Mouse (Mus musculus) MEL (cell line): Measurements from ENCODE around the gene Alg1. TPM values are rescaled to one million over a fixed set of nuclear protein-coding genes. Genes with fewer than 3 reads are reported as not detected.

Experiments used
- DNase-seq: peaks from one replicate; pipeline ENCODE4 v3.0.0; 2011; ENCODE audit warnings: low read depth, low spot score
- H3K27ac ChIP-seq: 2 replicates; pipeline ENCODE4 v1.5.1; 2012; ENCODE audit warnings: low read depth, mild to moderate bottlenecking, control low read depth, low read length, moderate library complexity; ENCODE audit not compliant: control insufficient read depth
- H3K27me3 ChIP-seq, 2 experiments: fragments of 150-350 bp in 1 of 2; sonication (generic) in 1 of 2; 2 replicates each; pipeline ENCODE4 v1.6.1; 2012; ENCODE audit warnings: low read length in 2 of 2, mild to moderate bottlenecking in 2 of 2, improper control_type of control experiment in 1 of 2, moderate library complexity in 1 of 2; ENCODE audit not compliant: insufficient read depth in 2 of 2, control insufficient read depth in 1 of 2
- H3K36me3 ChIP-seq, 2 experiments: 2 replicates each; pipeline ENCODE4 v1.6.1; 2012 to 2014; ENCODE audit warnings: low read length in 2 of 2, improper control_type of control experiment in 1 of 2, inconsistent platforms in 1 of 2, mild to moderate bottlenecking in 1 of 2; ENCODE audit not compliant: insufficient read depth in 2 of 2, control insufficient read depth in 1 of 2
- H3K4me1 ChIP-seq, 2 experiments: fragments of 150-350 bp in 1 of 2; sonication (generic) in 1 of 2; 2 replicates each; pipeline ENCODE4 v1.6.1; 2012; ENCODE audit warnings: low read length in 2 of 2, improper control_type of control experiment in 1 of 2, mild to moderate bottlenecking in 1 of 2; ENCODE audit not compliant: insufficient read depth in 2 of 2, control insufficient read depth in 1 of 2
- H3K4me3 ChIP-seq, 2 experiments: fragments of 150-350 bp in 1 of 2; sonication (generic) in 1 of 2; 2 replicates each; pipeline ENCODE4 v1.5.1; 2012; ENCODE audit warnings: low read depth in 2 of 2, low read length in 2 of 2, mild to moderate bottlenecking in 2 of 2, moderate library complexity in 2 of 2, control low read depth in 1 of 2, improper control_type of control experiment in 1 of 2; ENCODE audit not compliant: control insufficient read depth in 1 of 2, insufficient read depth in 1 of 2
- H3K79me2 ChIP-seq: 2 replicates; pipeline ENCODE4 v1.6.1; 2012; ENCODE audit warnings: mild to moderate bottlenecking, low read length, moderate library complexity; ENCODE audit not compliant: control insufficient read depth, poor library complexity, insufficient read depth
- H3K9ac ChIP-seq: 2 replicates; pipeline ENCODE4 v1.6.1; 2012; ENCODE audit warnings: low read depth, mild to moderate bottlenecking, control low read depth, low read length, moderate library complexity; ENCODE audit not compliant: control insufficient read depth, poor library complexity, severe bottlenecking
- H3K9me3 ChIP-seq: fragments of 150-350 bp; sonication (generic); replicated peaks from 2 replicates; pipeline ENCODE4 v1.6.1; 2012; ENCODE audit warnings: mild to moderate bottlenecking, low read length, improper control_type of control experiment, moderate library complexity; ENCODE audit not compliant: insufficient read depth
- EP300 ChIP-seq, 2 experiments: IDR thresholded peaks; 2 replicates each; pipeline ENCODE4 v1.6.1; 2011; ENCODE audit warnings: improper control_type of control experiment in 2 of 2, low read length in 2 of 2, low read depth in 1 of 2, mild to moderate bottlenecking in 1 of 2
- ETS1 ChIP-seq: IDR thresholded peaks from 2 replicates; pipeline ENCODE4 v1.6.1; 2012; ENCODE audit warnings: low read depth, mild to moderate bottlenecking, inconsistent platforms, low read length, improper control_type of control experiment, moderate library complexity
- GATA1 ChIP-seq: IDR thresholded peaks from 2 replicates; pipeline ENCODE4 v1.6.1; 2011; ENCODE audit warnings: low read depth, low read length, improper control_type of control experiment
- JUND ChIP-seq: IDR thresholded peaks from 2 replicates; pipeline ENCODE4 v1.6.1; 2011; ENCODE audit warnings: low read depth, mild to moderate bottlenecking, improper control_type of control experiment, low read length
- KAT2A ChIP-seq: conservative IDR thresholded peaks from 2 replicates; pipeline ENCODE4 v1.6.1; 2012; ENCODE audit warnings: low read depth, low read length, improper control_type of control experiment, inconsistent platforms
- MAFK ChIP-seq: IDR thresholded peaks from 2 replicates; pipeline ENCODE4 v1.6.1; 2011; ENCODE audit warnings: low read depth, mild to moderate bottlenecking, low read length, improper control_type of control experiment, borderline replicate concordance
- MEF2A ChIP-seq: IDR thresholded peaks from 2 replicates; pipeline ENCODE4 v1.6.1; 2014; ENCODE audit warnings: low read depth, mild to moderate bottlenecking, inconsistent platforms, low read length, improper control_type of control experiment; ENCODE audit not compliant: poor library complexity, insufficient replicate concordance, severe bottlenecking; ENCODE audit errors: extremely low read depth
- MYB ChIP-seq: IDR thresholded peaks from 2 replicates; pipeline ENCODE4 v1.6.1; 2011; ENCODE audit warnings: mild to moderate bottlenecking, low read depth, low read length, improper control_type of control experiment
- NRF1 ChIP-seq: IDR thresholded peaks from 2 replicates; pipeline ENCODE4 v1.6.1; 2014; ENCODE audit warnings: low read depth, mild to moderate bottlenecking, inconsistent platforms, low read length, improper control_type of control experiment, moderate library complexity; ENCODE audit not compliant: poor library complexity, insufficient read depth, severe bottlenecking
- POLR2A ChIP-seq, 2 experiments: IDR thresholded peaks; 2 replicates each; pipeline ENCODE4 v1.6.1; 2011 to 2012; ENCODE audit warnings: low read length in 2 of 2, mild to moderate bottlenecking in 2 of 2, control low read depth in 1 of 2, improper control_type of control experiment in 1 of 2, low read depth in 1 of 2, moderate library complexity in 1 of 2; ENCODE audit not compliant: control insufficient read depth in 1 of 2, insufficient read depth in 1 of 2, poor library complexity in 1 of 2
- POLR2AphosphoS5 ChIP-seq: IDR thresholded peaks from 2 replicates; pipeline ENCODE4 v1.6.1; 2012; ENCODE audit warnings: low read depth, borderline replicate concordance, mild to moderate bottlenecking, inconsistent platforms, low read length, moderate library complexity, mixed read lengths
- RCOR1 ChIP-seq: IDR thresholded peaks from 2 replicates; pipeline ENCODE4 v1.6.1; 2012; ENCODE audit warnings: low read depth, mild to moderate bottlenecking, inconsistent platforms, low read length, improper control_type of control experiment
- SIN3A ChIP-seq: IDR thresholded peaks from 2 replicates; pipeline ENCODE4 v1.6.1; 2012; ENCODE audit warnings: low read length, improper control_type of control experiment, inconsistent platforms
- SMC3 ChIP-seq: IDR thresholded peaks from 2 replicates; pipeline ENCODE4 v1.6.1; 2011; ENCODE audit warnings: low read depth, low read length, improper control_type of control experiment
- TBP ChIP-seq: IDR thresholded peaks from 2 replicates; pipeline ENCODE4 v1.8.0; 2011; ENCODE audit warnings: low read depth, low read length, improper control_type of control experiment
- TCF12 ChIP-seq: IDR thresholded peaks from 2 replicates; pipeline ENCODE4 v1.6.1; 2014; ENCODE audit warnings: low read depth, mild to moderate bottlenecking, inconsistent platforms, low read length, improper control_type of control experiment, moderate library complexity
- UBTF ChIP-seq: IDR thresholded peaks from 2 replicates; pipeline ENCODE4 v1.6.1; 2012; ENCODE audit warnings: low read depth, mild to moderate bottlenecking, inconsistent platforms, low read length, improper control_type of control experiment, moderate library complexity, borderline replicate concordance; ENCODE audit not compliant: insufficient read depth
- USF2 ChIP-seq, 2 experiments: IDR thresholded peaks; 2 replicates each; pipeline ENCODE4 v1.6.1; 2011 to 2012; ENCODE audit warnings: improper control_type of control experiment in 2 of 2, low read length in 2 of 2, borderline replicate concordance in 1 of 2, inconsistent platforms in 1 of 2, low read depth in 1 of 2, mild to moderate bottlenecking in 1 of 2; ENCODE audit not compliant: insufficient read depth in 1 of 2
- ZNF384 ChIP-seq: IDR thresholded peaks from 2 replicates; pipeline ENCODE4 v1.6.1; 2012; ENCODE audit warnings: low read depth, mild to moderate bottlenecking, inconsistent platforms, low read length, improper control_type of control experiment
- polyA plus RNA-seq, 2 experiments: library from polyadenylated mRNA; stranded (reverse) in 1 of 2; unstranded in 1 of 2; fragments of >175 nt in 1 of 2; fragments of >200 nt in 1 of 2; gene quantifications; 2 replicates each; pipeline versions ENCODE4 v1.2.1 to v1.2.4; 2012; ENCODE audit warnings: low replicate concordance in 2 of 2, low read depth in 1 of 2; ENCODE audit not compliant: insufficient read length in 2 of 2, insufficient read depth in 1 of 2, missing spikeins in 1 of 2
- total RNA-seq: library from RNA; depleted of rRNA; stranded (reverse); fragments of 300-350 nt; gene quantifications from 2 replicates; pipeline ENCODE4 v1.2.3, GENCODE M21; 2012; rRNA removed

Gene Alg1
- total and polyA plus RNA-seq, 3 experiments = 42.9 to 46.4 TPM; not detected in 1

DNA sequence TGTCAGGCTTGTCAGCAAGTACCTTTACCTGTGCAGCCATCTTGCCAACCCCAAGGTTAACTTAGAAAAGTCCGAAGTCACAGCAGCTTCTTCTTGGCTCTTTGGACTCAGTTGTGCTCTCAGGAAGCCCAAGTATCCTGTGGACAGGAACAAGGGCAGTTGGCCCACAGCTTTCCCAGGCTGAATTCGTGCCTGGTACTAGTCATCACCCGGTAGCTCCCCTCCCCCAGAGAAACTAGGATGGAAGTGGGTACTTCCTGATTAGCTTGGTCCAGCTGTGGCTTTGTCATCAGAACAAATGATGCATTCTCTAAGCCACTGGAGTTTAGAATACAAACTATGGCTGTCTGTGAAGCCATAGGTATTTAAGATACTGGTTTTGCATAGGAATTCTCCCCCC lies 52.0 kb downstream of the Alg1 start:
- Histone ChIP-seq H3K9ac (no peak overlapping the region), H3K27me3 (no peaks in the 10 kb centered on the region), H3K79me2 (no peaks in the 10 kb centered on the region), H3K4me3 (no peak overlapping the region), H3K36me3 (no peaks in the 10 kb centered on the region), H3K9me3 (no peaks in the 10 kb centered on the region), H3K4me1 (no peaks in the 10 kb centered on the region), H3K27ac (no peak overlapping the region)
- DNase-seq = no peak
- no peak for TF ChIP-seq MAFK
- no peak for TF ChIP-seq KAT2A
- TF ChIP-seq ETS1 = no peak
- TF ChIP-seq RCOR1 = no peak
- no peak for TF ChIP-seq POLR2AphosphoS5
- TF ChIP-seq SIN3A = no peak
- TF ChIP-seq MYB = no peak
- TF ChIP-seq TBP = no peak
- no peak for TF ChIP-seq GATA1
- TF ChIP-seq TCF12 = no peak
- TF ChIP-seq JUND = no peak
- no peak for TF ChIP-seq MEF2A
- TF ChIP-seq USF2 (IDR thresholded peaks at IDR 0.05; ENCODE audit: borderline replicate concordance in 1 of 2, insufficient read depth in 1 of 2, low read depth in 1 of 2, low read length in 2 of 2) = no peak
- no peak for TF ChIP-seq UBTF
- no peak for TF ChIP-seq EP300 (IDR thresholded peaks at IDR 0.05; ENCODE audit: low read depth in 1 of 2, low read length in 2 of 2)
- TF ChIP-seq ZNF384 = no peak
- no peak for TF ChIP-seq POLR2A (IDR thresholded peaks at IDR 0.05; ENCODE audit: control insufficient read depth in 1 of 2, insufficient read depth in 1 of 2, low read depth in 1 of 2, low read length in 2 of 2, poor library complexity in 1 of 2)
- TF ChIP-seq SMC3 = no peak
- no peak for TF ChIP-seq NRF1

Other genes with a start within 250 kb of the Alg1 start
- gene Sept12, start 235.8 kb upstream of the Alg1 start, total RNA-seq = not detected in 2 replicates
- gene Sept12, start 235.8 kb upstream of the Alg1 start, polyA plus RNA-seq = under 1 TPM in 1 of 2 experiments, not detected in 1; 0.07 TPM
- gene Smim22, start 226.3 kb upstream of the Alg1 start, total RNA-seq = not detected in 2 replicates
- not detected for gene Smim22, start 226.3 kb upstream of the Alg1 start, polyA plus RNA-seq
- 1.7 and 1.9 TPM in 2 replicates for gene Rogdi, start 220.1 kb upstream of the Alg1 start, total RNA-seq
- gene Rogdi, start 220.1 kb upstream of the Alg1 start, polyA plus RNA-seq = 10 to 100 TPM in 1 of 2 experiments, not detected in 1; 17.8 TPM
- gene Glyr1, start 183.8 kb upstream of the Alg1 start, total RNA-seq = 63.6 and 68.7 TPM in 2 replicates
- gene Glyr1, start 183.8 kb upstream of the Alg1 start, polyA plus RNA-seq = 100 to 1,000 TPM in 1 of 2 experiments, 10 to 100 TPM in 1; 44.8 to 103 TPM
- gene Ubn1, start 183.6 kb upstream of the Alg1 start, total RNA-seq = 14.9 and 18.1 TPM in 2 replicates
- gene Ubn1, start 183.6 kb upstream of the Alg1 start, polyA plus RNA-seq = 10 to 100 TPM; 24.9 to 34.5 TPM
- gene Ppl, start 101.2 kb upstream of the Alg1 start, total RNA-seq = not detected in 2 replicates
- gene Ppl, start 101.2 kb upstream of the Alg1 start, polyA plus RNA-seq = under 1 TPM in 1 of 2 experiments, not detected in 1; 0.01 TPM
- gene Sec14l5, start 86.5 kb upstream of the Alg1 start, total RNA-seq = not detected in 2 replicates
- gene Sec14l5, start 86.5 kb upstream of the Alg1 start, polyA plus RNA-seq = under 1 TPM in 1 of 2 experiments, not detected in 1; 0.03 TPM
- 34.0 and 34.5 TPM in 2 replicates for gene Nagpa, start 29.6 kb upstream of the Alg1 start, total RNA-seq
- 10 to 100 TPM in 1 of 2 experiments, not detected in 1; 60.5 TPM for gene Nagpa, start 29.6 kb upstream of the Alg1 start, polyA plus RNA-seq
- gene AU021092, start 11.3 kb upstream of the Alg1 start, total RNA-seq = not detected in 2 replicates
- not detected for gene AU021092, start 11.3 kb upstream of the Alg1 start, polyA plus RNA-seq
- 21.4 and 26.4 TPM in 2 replicates for gene Eef2kmt, start 22.4 kb downstream of the Alg1 start, total RNA-seq
- 10 to 100 TPM in 1 of 2 experiments, not detected in 1; 48.6 TPM for gene Eef2kmt, start 22.4 kb downstream of the Alg1 start, polyA plus RNA-seq